Mouse (Mus musculus) ES-E14 (cell line): ENCODE data around the gene Mgll. TPM values are rescaled to one million over a fixed set of nuclear protein-coding genes. Genes with fewer than 3 reads are reported as not detected.

Source experiments
- DNase-seq: peaks from one replicate; pipeline ENCODE4 v3.0.0-alpha.2; 2013; ENCODE audit warnings: low read depth, low spot score
- H3K27ac ChIP-seq: 2 replicates; pipeline ENCODE4 v1.5.1; 2012; ENCODE audit warnings: low read depth, mild to moderate bottlenecking, low read length, moderate library complexity, mixed read lengths; ENCODE audit not compliant: poor library complexity, insufficient read depth, severe bottlenecking
- H3K36me3 ChIP-seq: 2 replicates; pipeline ENCODE4 v1.6.1; 2012; ENCODE audit warnings: mild to moderate bottlenecking, low read length, moderate library complexity, mixed read lengths; ENCODE audit not compliant: control insufficient read depth, poor library complexity, insufficient read depth, severe bottlenecking
- H3K4me1 ChIP-seq, 2 experiments: fragments of 150-350 bp in 1 of 2; sonication (generic) in 1 of 2; 2 replicates each; pipeline ENCODE4 v1.6.1; 2012; ENCODE audit warnings: low read length in 2 of 2, mild to moderate bottlenecking in 1 of 2, mixed read lengths in 1 of 2; ENCODE audit not compliant: control insufficient read depth in 2 of 2, insufficient read depth in 2 of 2, poor library complexity in 1 of 2
- H3K4me3 ChIP-seq, 2 experiments: fragments of 150-350 bp in 1 of 2; sonication (generic) in 1 of 2; 2 replicates each; pipeline ENCODE4 v1.5.1; 2012; ENCODE audit warnings: low read length in 2 of 2, low read depth in 1 of 2, mild to moderate bottlenecking in 1 of 2, mixed read lengths in 1 of 2; ENCODE audit not compliant: insufficient read depth in 1 of 2, poor library complexity in 1 of 2, severe bottlenecking in 1 of 2
- H3K9ac ChIP-seq: 2 replicates; pipeline ENCODE4 v1.6.1; 2012; ENCODE audit warnings: low read depth, mild to moderate bottlenecking, low read length, mixed read lengths; ENCODE audit not compliant: poor library complexity, insufficient read depth, severe bottlenecking
- H3K9me3 ChIP-seq: fragments of 150-350 bp; sonication (generic); 2 replicates; pipeline ENCODE4 v1.6.1; 2012; ENCODE audit warnings: low read depth, mild to moderate bottlenecking, low read length; ENCODE audit not compliant: control insufficient read depth, insufficient read depth
- CHD2 ChIP-seq: IDR thresholded peaks from 2 replicates; pipeline ENCODE4 v1.6.1; 2014; ENCODE audit warnings: mild to moderate bottlenecking, low read depth, low read length, inconsistent platforms
- HCFC1 ChIP-seq: IDR thresholded peaks from 2 replicates; pipeline ENCODE4 v1.6.1; 2012; ENCODE audit warnings: low read length, inconsistent platforms, borderline replicate concordance; ENCODE audit not compliant: insufficient read depth
- MAFK ChIP-seq: IDR thresholded peaks from 2 replicates; pipeline ENCODE4 v1.6.1; 2014; ENCODE audit warnings: mild to moderate bottlenecking, low read depth, low read length, inconsistent platforms; ENCODE audit not compliant: insufficient read depth
- ZC3H11A ChIP-seq: IDR thresholded peaks from 2 replicates; pipeline ENCODE4 v1.6.1; 2012; ENCODE audit warnings: low read depth, mild to moderate bottlenecking, inconsistent platforms, low read length, borderline replicate concordance
- ZNF384 ChIP-seq: IDR thresholded peaks from 2 replicates; pipeline ENCODE4 v1.6.1; 2012; ENCODE audit warnings: low read depth, low read length, inconsistent platforms
- in situ Hi-C, 2 experiments: fragments of 600-800 bp; cut with MboI; formaldehyde crosslinking; loops; one replicate each; pipeline ENCODE4 v1.15.1; 2025; ENCODE audit warnings: low sequenced_read_pairs in 2 of 2, inconsistent platforms in 1 of 2; ENCODE audit not compliant: unreplicated experiment in 2 of 2
- total RNA-seq: library from RNA; depleted of rRNA; stranded (reverse); fragments of 300-350 nt; gene quantifications from 2 replicates; pipeline ENCODE4 v1.2.3, GENCODE M21; 2012

Mgll gene
- total RNA-seq, 1 experiment, result 8.4 TPM

GRCm38 (mm10) chr6:88762440-88763196 lies 38.4 kb downstream of the Mgll start:
- Histone ChIP-seq H3K4me3 (no peak overlapping the region), H3K36me3 (no peaks in the 10 kb centered on the region), H3K4me1 (0 out of 4 replicates have a peak, but pooled peaks cover 0 to 1% of the 10 kb centered on the region in 2 experiments), H3K27ac (no peak overlapping the region), H3K9me3 (no peaks in the 10 kb centered on the region), H3K9ac (no peak overlapping the region)
- in situ Hi-C loops, result no loop called here
- TF ChIP-seq ZNF384 (no peak), MAFK (no peak), HCFC1 (no peak)
- DNase-seq, result no peak

- no peaks in the 10 kb centered on the region for H3K36me3 ChIP-seq
- H3K9me3 ChIP-seq, result no peaks in the 10 kb centered on the region
- DNase-seq, result no peak
- TF ChIP-seq CHD2 (no peak), HCFC1 (no peak), ZNF384 (no peak), MAFK (no peak), ZC3H11A (no peak)
- H3K4me1 ChIP-seq, result 0 out of 4 replicates have a peak, but pooled peaks cover 0 to 1% of the 10 kb centered on the region in 2 experiments
- no peak overlapping the region for H3K9ac ChIP-seq
- in situ Hi-C loops, result no loop called here
- no peak overlapping the region for H3K4me3 ChIP-seq
- no peak overlapping the region for H3K27ac ChIP-seq
Observed at GRCm38 (mm10) chr6:88763518-88764077, 39.4 kb downstream of the Mgll start.

GRCm38 (mm10) chr6:88764281-88764680 lies 40.1 kb downstream of the Mgll start:
- Histone ChIP-seq H3K9me3 (no peaks in the 10 kb centered on the region), H3K4me1 (0 out of 4 replicates have a peak, but pooled peaks cover 0 to 1% of the 10 kb centered on the region in 2 experiments), H3K4me3 (no peak overlapping the region), H3K9ac (no peak overlapping the region), H3K36me3 (no peaks in the 10 kb centered on the region), H3K27ac (no peak overlapping the region)
- no peak for DNase-seq
- in situ Hi-C loops, result no loop called here
- TF ChIP-seq MAFK (no peak), CHD2 (no peak), ZC3H11A (no peak), HCFC1 (no peak), ZNF384 (no peak)

GRCm38 (mm10) chr6:88767740-88768139 lies 43.5 kb downstream of the Mgll start:
- no peak for TF ChIP-seq MAFK
- no peak for TF ChIP-seq ZNF384
- no peak for TF ChIP-seq HCFC1
- no peak for TF ChIP-seq CHD2
- no peak for TF ChIP-seq ZC3H11A
- Histone ChIP-seq H3K9me3 (no peaks in the 10 kb centered on the region), H3K4me3 (no peak overlapping the region), H3K4me1 (no peaks in the 10 kb centered on the region), H3K27ac (no peak overlapping the region), H3K36me3 (no peaks in the 10 kb centered on the region), H3K9ac (no peak overlapping the region)
- DNase-seq, result no peak
- in situ Hi-C loops, result no loop called here
